Mouse (Mus musculus) heart, adult 8-10 months (tissue): ENCODE results near the gene Il2rb. TPM values are rescaled to one million over a fixed set of nuclear protein-coding genes. Genes with fewer than 3 reads are reported as not detected.

Experiments used
- DNase-seq: peaks from one replicate; pipeline ENCODE4 v3.0.0; 2022; ENCODE audit warnings: low spot score
- total RNA-seq, 4 experiments: library from RNA; stranded (reverse); gene quantifications; 2 replicates each; pipeline ENCODE4 v1.2.4; 2022

Gene Il2rb
- total RNA-seq, 4 experiments from 2014 or later, result 0.13 to 0.57 (median 0.34) TPM

DNA sequence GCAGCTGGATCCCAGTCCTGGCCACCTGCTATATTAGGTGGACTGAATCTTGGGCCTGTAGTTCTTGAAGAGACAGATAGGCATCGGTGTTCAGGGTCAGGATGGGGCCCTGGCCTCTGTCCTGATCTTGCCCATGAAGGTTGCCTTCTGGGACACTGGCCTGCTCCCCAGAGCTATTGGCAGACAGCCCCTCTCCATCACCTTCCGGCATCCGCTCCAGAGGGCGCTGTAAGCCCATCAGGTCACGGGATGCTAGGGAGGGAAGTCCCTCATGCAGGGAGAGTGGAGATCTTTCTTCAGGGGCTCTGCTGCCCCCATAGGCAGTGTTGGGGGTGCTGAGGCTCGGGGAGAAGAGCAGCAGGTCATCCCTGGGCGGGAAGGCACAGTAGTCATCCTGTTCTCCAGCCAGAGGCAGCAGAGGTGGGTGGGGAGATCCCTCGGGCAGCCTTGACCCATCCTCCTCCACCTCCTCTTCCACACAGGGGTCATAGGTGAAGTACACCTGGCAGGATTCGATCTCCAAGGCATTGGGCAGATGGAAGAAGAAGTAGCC is 13.5 kb downstream of the Il2rb start:
- no peak for DNase-seq

DNA sequence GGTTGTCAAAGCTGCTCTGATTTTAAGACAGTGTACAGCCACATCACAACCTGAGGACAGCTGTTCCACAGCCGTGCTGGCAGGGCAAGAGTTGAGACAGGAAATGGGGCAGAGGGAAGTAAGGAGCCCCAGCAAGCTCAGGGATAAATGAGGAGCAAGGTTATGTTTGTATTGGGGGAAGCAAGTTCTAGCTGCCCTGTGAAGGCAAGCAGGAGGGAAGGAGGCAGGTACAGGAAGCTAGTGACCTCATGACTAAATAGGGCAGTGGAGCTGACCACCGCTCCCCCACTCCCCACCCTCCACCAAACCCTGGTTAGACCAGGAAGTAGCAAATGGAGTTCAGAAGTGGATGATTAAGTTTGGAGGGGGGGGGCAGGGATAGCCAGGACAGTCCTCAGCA is 14.1 kb downstream of the Il2rb start:
- no peak for DNase-seq

- no peak for DNase-seq
These were observed 15.0 kb downstream of the Il2rb start for GRCm38 (mm10) chr15:78480111-78480510.

GRCm38 (mm10) chr15:78479470-78479869 is 15.6 kb downstream of the Il2rb start:
- DNase-seq, result no peak

GRCm38 (mm10) chr15:78478073-78478472 is 17.0 kb downstream of the Il2rb start:
- DNase-seq, result no peak

- DNase-seq, result no peak
These were observed 18.2 kb downstream of the Il2rb start for GRCm38 (mm10) chr15:78476878-78477277.

GRCm38 (mm10) chr15:78475604-78476031 is 19.5 kb downstream of the Il2rb start:
- DNase-seq, result no peak

DNA sequence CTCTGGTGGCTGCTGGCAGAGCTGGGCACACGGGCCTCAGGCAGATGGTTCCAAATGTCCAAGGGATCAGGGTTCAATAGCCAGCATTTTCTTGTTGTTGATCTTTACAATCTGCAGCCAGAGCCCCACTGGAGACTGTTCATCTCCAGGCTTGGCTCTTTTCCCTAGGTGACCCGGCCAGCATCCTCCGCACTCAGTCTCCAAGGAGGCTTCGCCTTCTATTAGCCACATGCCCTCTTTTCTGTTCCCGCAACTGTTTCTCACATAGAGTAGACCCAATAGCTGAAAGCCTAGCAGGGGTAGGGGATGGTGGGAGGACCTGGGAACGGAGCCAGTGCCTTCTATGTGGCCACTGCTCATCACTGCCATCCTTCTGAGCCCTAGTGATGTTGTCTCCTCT is 21.6 kb downstream of the Il2rb start:
- DNase-seq, result no peak

DNA sequence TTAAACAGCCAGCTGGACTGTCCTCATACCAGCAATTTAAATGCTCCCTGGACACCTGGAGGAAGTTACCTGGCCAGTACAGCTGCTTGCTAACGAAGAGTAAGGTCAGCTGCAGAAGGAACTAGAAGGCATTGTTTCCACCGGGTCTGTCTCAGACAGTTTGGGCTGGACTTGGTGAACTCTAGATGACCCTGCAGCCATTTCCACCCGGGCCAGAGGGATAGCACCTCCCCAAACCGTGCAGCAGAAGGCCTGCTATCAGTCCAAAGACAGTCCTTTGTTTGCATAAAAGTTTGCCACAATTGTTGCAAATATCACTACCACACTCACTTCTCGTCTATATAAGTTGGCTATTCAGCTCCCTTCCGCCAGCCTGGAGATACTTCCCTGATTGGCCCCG is 23.2 kb downstream of the Il2rb start:
- DNase-seq, result no peak

GRCm38 (mm10) chr15:78470495-78471276 is 24.4 kb downstream of the Il2rb start:
- DNase-seq, result no peak

DNA sequence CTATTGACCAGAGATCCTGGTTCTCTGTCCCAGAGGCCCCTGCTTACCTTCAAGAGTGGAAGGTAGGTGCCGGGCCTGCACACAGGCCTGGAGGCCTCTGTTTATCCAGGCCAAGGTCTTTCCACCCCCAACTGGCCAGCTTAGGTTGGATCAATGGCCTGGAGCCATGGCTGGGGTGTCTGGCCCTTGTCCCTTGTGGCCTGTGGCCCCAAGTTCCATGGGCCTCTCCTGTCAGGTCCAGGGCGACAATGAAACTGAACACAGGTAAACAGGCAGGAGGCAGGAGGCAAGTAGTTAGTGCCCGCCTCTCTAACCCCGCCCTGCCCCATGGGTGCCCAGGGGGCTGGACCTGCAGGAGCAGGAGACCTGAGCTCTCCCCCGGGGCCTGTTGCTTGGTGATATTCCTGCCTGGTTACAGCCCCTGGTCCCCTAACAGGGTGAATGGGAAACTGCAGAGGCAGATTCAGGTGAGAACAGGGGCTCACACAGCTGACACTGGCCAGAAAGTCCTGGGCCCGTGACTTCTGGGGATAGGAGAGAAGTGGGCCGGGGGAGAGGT is 26.6 kb downstream of the Il2rb start, which contains the start of gene Tmprss6:
TSS of gene Tmprss6 (minus strand) at position 256 of the 559 bp plus-strand sequence.
- no peak for DNase-seq

DNA sequence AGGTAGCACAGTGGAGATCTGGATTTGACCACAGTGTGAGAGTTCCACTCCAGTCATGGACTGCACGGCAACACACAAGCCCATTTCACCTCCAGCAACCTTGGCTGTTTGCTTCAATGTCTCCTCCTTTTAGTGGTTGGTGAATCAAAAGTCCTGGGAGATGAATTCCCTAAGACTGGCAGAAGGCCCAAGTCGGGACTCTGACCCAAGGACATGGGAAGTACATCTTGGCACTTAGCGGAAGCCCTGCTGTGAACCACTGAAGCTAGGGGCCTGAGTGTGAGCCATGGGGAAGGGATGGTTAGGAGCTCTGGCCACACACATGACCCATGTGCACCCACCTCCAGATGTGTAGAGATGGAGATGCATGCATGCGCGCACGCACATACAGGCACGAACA is 27.5 kb downstream of the Il2rb start:
- no peak for DNase-seq

DNA sequence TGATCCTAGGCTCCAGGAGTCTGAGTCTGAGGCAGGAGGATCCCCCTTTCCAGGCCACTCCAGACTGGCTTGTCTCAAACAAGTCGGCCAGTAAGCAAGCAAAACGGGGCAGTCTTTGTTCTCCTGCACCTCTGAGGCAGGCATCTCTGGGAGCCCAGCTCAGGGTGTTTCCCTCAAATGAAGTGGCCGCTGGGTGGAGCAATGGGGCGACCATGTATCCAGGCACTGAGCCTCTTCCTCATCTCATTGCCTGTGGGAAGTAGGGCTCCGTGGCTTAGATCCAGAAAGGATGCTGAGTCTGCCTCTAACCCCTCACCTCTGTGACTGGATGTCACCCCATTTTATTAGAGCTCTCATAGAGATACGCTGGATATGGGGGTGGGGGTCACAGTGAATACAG is 28.3 kb downstream of the Il2rb start:
- DNase-seq, result no peak

GRCm38 (mm10) chr15:78462981-78463380 is 32.1 kb downstream of the Il2rb start:
- no peak for DNase-seq

DNA sequence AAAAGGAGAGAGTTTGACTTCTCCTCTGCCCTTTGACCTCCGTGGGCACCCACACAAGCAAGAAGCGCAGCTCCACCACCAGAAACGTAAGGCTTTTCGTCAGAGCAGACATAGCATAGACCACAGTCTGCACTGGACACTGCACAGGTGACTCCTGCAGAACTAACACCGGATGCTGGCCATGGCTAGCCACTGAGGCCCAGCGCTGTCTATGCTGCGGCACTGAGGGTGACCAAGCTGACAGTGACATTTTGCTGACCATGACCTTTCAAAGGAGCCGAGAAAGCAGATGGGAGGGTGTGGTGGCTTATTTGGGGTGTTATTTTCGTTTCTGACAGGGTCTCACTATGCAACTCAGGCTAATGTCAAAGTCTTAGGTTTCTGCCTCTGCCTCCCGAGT is 37.9 kb downstream of the Il2rb start:
- no peak for DNase-seq

DNA sequence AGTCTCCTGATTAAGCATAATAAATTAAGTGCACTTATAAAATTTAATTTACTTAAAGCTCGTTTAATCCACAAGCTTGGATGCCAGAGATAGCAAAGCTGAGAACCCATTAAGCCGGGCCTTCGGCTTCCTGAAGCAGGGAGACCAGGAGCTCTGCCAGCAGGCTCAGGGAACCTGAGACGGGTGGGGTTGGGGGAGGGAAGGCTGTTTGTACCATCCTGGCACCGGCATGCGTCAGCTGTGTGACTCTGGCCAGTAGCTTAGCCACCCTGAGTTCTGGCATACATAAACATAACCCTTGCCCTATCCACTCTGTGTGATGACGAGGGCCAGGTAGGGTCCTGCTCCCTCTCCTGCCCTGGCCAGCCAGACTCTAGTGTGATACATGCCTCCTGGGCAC is 39.0 kb downstream of the Il2rb start:
- DNase-seq, result no peak

DNA sequence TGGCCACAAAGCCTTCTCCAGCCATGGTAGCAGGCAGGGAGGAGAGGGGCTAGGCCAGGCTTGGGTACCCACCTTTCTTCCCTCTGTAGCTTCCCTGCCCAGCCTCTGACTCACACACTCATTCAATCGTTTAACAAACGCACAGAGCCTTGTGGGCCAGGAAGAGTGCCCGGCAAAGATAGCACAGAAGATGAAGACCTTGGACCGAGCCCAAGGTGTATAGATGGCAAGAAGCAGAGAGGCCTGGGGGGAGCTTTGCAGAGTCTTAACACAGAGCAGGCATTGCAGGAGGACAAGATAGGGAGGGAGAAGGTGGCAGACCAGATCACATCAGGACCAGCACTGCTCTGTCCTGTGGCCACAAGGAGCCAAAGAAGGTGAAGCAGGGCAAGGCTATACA is 39.9 kb downstream of the Il2rb start:
- no peak for DNase-seq

DNA sequence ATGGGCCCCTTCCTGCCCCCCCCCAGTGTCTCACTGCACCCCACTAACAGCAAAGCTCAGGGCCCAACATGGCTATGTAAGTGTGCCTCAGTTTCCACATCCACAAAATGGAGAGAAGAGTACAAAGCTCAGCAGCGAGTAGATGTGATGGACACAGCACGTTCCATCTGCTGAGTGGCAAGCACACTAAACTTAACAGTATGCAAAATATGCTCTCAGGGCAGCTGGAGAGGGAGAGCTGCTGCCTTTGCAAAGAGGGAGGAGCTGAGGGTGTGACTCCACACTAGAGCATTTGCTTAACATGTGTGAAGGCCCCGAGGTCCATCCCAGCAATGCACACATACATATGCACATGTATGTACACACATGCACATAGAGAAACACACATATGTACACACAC is 42.1 kb downstream of the Il2rb start:
- no peak for DNase-seq

DNA sequence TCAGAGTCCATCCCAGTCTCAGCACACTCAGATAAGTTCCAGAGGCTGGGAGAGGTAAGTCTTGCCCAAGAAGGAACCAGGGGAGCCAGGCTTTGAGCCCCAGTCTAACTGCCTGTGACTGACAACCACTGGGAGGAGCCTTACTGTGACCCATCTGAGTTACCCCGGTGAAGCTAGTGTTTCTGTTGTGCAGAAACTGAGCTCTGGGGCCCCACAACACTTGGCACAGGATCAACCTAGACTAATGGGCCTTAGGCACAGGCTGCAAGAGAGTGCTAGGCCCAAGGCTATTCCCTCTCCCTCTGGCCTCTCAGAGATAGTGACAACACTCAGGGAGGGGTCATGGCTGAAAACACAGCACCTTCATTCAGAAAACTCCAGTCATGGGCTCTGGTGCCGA is 43.9 kb downstream of the Il2rb start:
- no peak for DNase-seq

DNA sequence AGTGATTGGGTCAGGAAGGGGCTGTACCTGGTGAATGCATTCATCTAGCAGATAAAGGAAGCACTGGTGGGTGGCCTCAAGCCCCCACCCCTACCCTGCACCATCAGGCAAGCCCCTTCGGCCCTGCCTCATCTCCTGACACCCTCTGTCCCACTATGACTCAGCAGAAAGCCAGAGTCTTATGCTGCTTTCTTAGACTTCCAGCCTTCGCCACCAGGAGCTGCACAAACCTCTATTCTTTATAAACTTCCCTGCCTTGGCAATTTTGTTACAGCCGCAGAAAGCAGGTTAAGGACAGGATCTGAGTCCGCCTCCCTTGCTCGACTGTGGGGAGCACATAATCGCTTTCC is 44.7 kb downstream of the Il2rb start:
- no peak for DNase-seq

- DNase-seq, result no peak
These were observed 45.2 kb downstream of the Il2rb start for GRCm38 (mm10) chr15:78449694-78450418.

- no peak for DNase-seq
These were observed 45.9 kb downstream of the Il2rb start for GRCm38 (mm10) chr15:78449131-78449530.
